Mouse (Mus musculus) gastrocnemius, postnatal 36 days (tissue): ENCODE results near the gene Cnga1. TPM values are rescaled to one million over a fixed set of nuclear protein-coding genes. Genes with fewer than 3 reads are reported as not detected.
"Not testable (repeated sequence)": the region's sequence is repeated elsewhere in the genome, so short reads cannot be mapped to it uniquely, and the experiment has no call there.

Source experiments
- DNase-seq, 2 experiments: peaks; one replicate each; pipeline ENCODE4 v3.0.0; 2022
- intact Hi-C: fragments of 180-260 bp; cut with DNase I; formaldehyde crosslinking; loops from one replicate; pipeline ENCODE4 v1.15.1; 2025
- total RNA-seq, 2 experiments: library from RNA; stranded (reverse); gene quantifications; 2 replicates each; pipeline ENCODE4 v1.2.3; 2021

Cnga1 gene
- total RNA-seq, 2 experiments from 2014 or later, result not detected

GRCm38 (mm10) chr5:72643655-72644054 lies 420 bp downstream of the Cnga1 start:
- intact Hi-C loops, result no loop called here
- no peak for DNase-seq

GRCm38 (mm10) chr5:72640072-72640471 lies 4.0 kb downstream of the Cnga1 start:
- intact Hi-C loops, result no loop called here
- no peak for DNase-seq

GRCm38 (mm10) chr5:72636576-72636975 lies 7.5 kb downstream of the Cnga1 start:
- intact Hi-C loops, result no loop called here
- DNase-seq, result no peak

- intact Hi-C loops, result no loop called here
- no peak for DNase-seq
Measured at GRCm38 (mm10) chr5:72636122-72636521, 8.0 kb downstream of the Cnga1 start.

- DNase-seq, result no peak
- intact Hi-C loops, result no loop called here
Measured at GRCm38 (mm10) chr5:72634791-72635271, 9.2 kb downstream of the Cnga1 start.

- intact Hi-C loops, result no loop called here
- no peak for DNase-seq
Measured at GRCm38 (mm10) chr5:72630026-72630425, 14.0 kb downstream of the Cnga1 start.

GRCm38 (mm10) chr5:72621022-72621421 lies 23.1 kb downstream of the Cnga1 start:
- DNase-seq, result no peak
- intact Hi-C loops, result no loop called here

GRCm38 (mm10) chr5:72617413-72617812 lies 26.7 kb downstream of the Cnga1 start:
- intact Hi-C loops, result no loop called here
- no peak for DNase-seq

GRCm38 (mm10) chr5:72603138-72603537 lies 40.9 kb downstream of the Cnga1 start:
- no peak for DNase-seq
- intact Hi-C loops, result loop anchor here (5.0 kb wide), 1 partner anchor 251 kb away; no protein-coding TSS in a partner anchor

GRCm38 (mm10) chr5:72601006-72601405 lies 43.1 kb downstream of the Cnga1 start:
- intact Hi-C loops, result loop anchor here (5.0 kb wide), 1 partner anchor 249 kb away; no protein-coding TSS in a partner anchor
- no peak for DNase-seq

- no peak for DNase-seq
Measured at GRCm38 (mm10) chr5:72587192-72587681, 56.8 kb downstream of the Cnga1 start, which contains the start of gene Gm5868. Gene Gm5868, minus strand, starts transcription at chr5:72587551.

GRCm38 (mm10) chr5:72586667-72587191 lies 57.3 kb downstream of the Cnga1 start:
- intact Hi-C loops, result loop anchor here (5.0 kb wide), 1 partner anchor 421 kb away; the partner anchor contains the start of gene Slc10a4
- not testable (repeated sequence) for DNase-seq

More at GRCm38 (mm10) chr5:72587192-72587681, 56.8 kb downstream of the Cnga1 start, which contains the start of gene Gm5868:
- intact Hi-C loops, result loop anchor here (5.0 kb wide), 1 partner anchor 420 kb away; the partner anchor contains the start of gene Slc10a4

GRCm38 (mm10) chr5:72586122-72586521 lies 58.0 kb downstream of the Cnga1 start:
- intact Hi-C loops, result loop anchor here (5.0 kb wide), 1 partner anchor 421 kb away; the partner anchor contains the start of gene Slc10a4
- DNase-seq, result not testable (repeated sequence)

- DNase-seq, intact Hi-C loops: not testable (repeated sequence)
Measured at GRCm38 (mm10) chr5:72580970-72581332, 63.1 kb downstream of the Cnga1 start, which contains the start of gene Zar1. Gene Zar1, minus strand, starts transcription at chr5:72581254.

- DNase-seq, intact Hi-C loops: not testable (repeated sequence)
Measured at GRCm38 (mm10) chr5:72580088-72580969, 63.7 kb downstream of the Cnga1 start.

- intact Hi-C loops, result loop anchor here (5.0 kb wide), 1 partner anchor 438 kb away; no protein-coding TSS in a partner anchor
- not testable (repeated sequence) for DNase-seq
Measured at GRCm38 (mm10) chr5:72579599-72579998, 64.5 kb downstream of the Cnga1 start.

- intact Hi-C loops, result no loop called here
- DNase-seq, result no peak
Measured at GRCm38 (mm10) chr5:72565621-72566020, 78.5 kb downstream of the Cnga1 start.

GRCm38 (mm10) chr5:72563183-72563582 lies 80.9 kb downstream of the Cnga1 start:
- DNase-seq, intact Hi-C loops: not testable (repeated sequence)

- no peak for DNase-seq
- intact Hi-C loops, result no loop called here
Measured at GRCm38 (mm10) chr5:72560976-72561628, 83.0 kb downstream of the Cnga1 start.

- intact Hi-C loops, result no loop called here
- peak; percentile 93 to 96 for DNase-seq
Measured at GRCm38 (mm10) chr5:72559544-72560049, 84.5 kb downstream of the Cnga1 start, which contains the start of gene Nfxl1. Gene Nfxl1, minus strand, starts transcription at chr5:72559684.
